Mouse (Mus musculus): ENCODE data around the gene Tmco4. TPM values are rescaled to one million over a fixed set of nuclear protein-coding genes. Genes with fewer than 3 reads are reported as not detected.

Gene Tmco4
- polyA plus RNA-seq, 1 experiment from 2014 or later: 1.5 TPM

- no peak for DNase-seq
- Histone ChIP-seq H3K4me3 (replicated peaks) (no peak overlapping the region), H3K9me3 (replicated peaks) (no peaks in the 10 kb centered on the region; the same call in 1 of the 2 replicates), H3K9ac (no peak overlapping the region), H3K36me3 (no peaks in the 10 kb centered on the region), H3K4me1 (replicated peaks) (no peaks in the 10 kb centered on the region), H3K27ac (no peak overlapping the region), H3K4me2 (no peak overlapping the region), H3K27me3 (peaks cover 25% of the 10 kb centered on the region; the same call in 1 of the 2 replicates)
- no peak for ATAC-seq (ENCODE audit: low read depth)
- 53% methylated on average over 5 of the region's 5 CpGs for WGBS (ENCODE audit: insufficient replicate concordance)
Observed at GRCm38 (mm10) chr4:139042611-139043010, 69.9 kb downstream of the Tmco4 start.

- H3K9me3 ChIP-seq (replicated peaks): no peaks in the 10 kb centered on the region; the same call in 1 of the 2 replicates
- H3K4me1 ChIP-seq (replicated peaks): no peaks in the 10 kb centered on the region
- H3K27ac ChIP-seq: no peak overlapping the region
- no peak overlapping the region for H3K9ac ChIP-seq
- ATAC-seq (ENCODE audit: low read depth) (no peak), DNase-seq (no peak)
- H3K27me3 ChIP-seq: peaks cover 24% of the 10 kb centered on the region; the same call in 1 of the 2 replicates
- no peak overlapping the region for H3K4me3 ChIP-seq (replicated peaks)
- 44% methylated on average over 2 of the region's 2 CpGs for WGBS (ENCODE audit: insufficient replicate concordance)
- no peak overlapping the region for H3K4me2 ChIP-seq
- no peaks in the 10 kb centered on the region for H3K36me3 ChIP-seq
Observed at GRCm38 (mm10) chr4:139043600-139043999, 70.9 kb downstream of the Tmco4 start.

- DNase-seq (no peak), ATAC-seq (ENCODE audit: low read depth) (no peak)
- Histone ChIP-seq H3K9ac (no peak overlapping the region), H3K27ac (no peak overlapping the region), H3K4me3 (replicated peaks) (no peak overlapping the region), H3K4me1 (replicated peaks) (no peaks in the 10 kb centered on the region), H3K27me3 (peaks cover 14% of the 10 kb centered on the region; the same call in 1 of the 2 replicates), H3K36me3 (no peaks in the 10 kb centered on the region), H3K4me2 (no peak overlapping the region), H3K9me3 (replicated peaks) (no peaks in the 10 kb centered on the region; the same call in 1 of the 2 replicates)
- WGBS (ENCODE audit: insufficient replicate concordance): 79% methylated on average over 5 of the region's 5 CpGs
Observed at GRCm38 (mm10) chr4:139044566-139044965, 71.9 kb downstream of the Tmco4 start.

- ATAC-seq (ENCODE audit: low read depth): no peak
- Histone ChIP-seq H3K36me3 (no peaks in the 10 kb centered on the region), H3K27ac (no peak overlapping the region), H3K9me3 (replicated peaks) (no peaks in the 10 kb centered on the region; the same call in 1 of the 2 replicates), H3K4me1 (replicated peaks) (no peaks in the 10 kb centered on the region), H3K4me3 (replicated peaks) (no peak overlapping the region), H3K4me2 (no peak overlapping the region), H3K9ac (no peak overlapping the region), H3K27me3 (no peaks in the 10 kb centered on the region)
- DNase-seq: no peak
- 76% methylated on average over 5 of the region's 5 CpGs for WGBS (ENCODE audit: insufficient replicate concordance)
Observed at GRCm38 (mm10) chr4:139046354-139046753, 73.7 kb downstream of the Tmco4 start.

GRCm38 (mm10) chr4:139048518-139048917 is 75.8 kb downstream of the Tmco4 start:
- Histone ChIP-seq H3K4me3 (replicated peaks) (no peak overlapping the region), H3K9ac (no peak overlapping the region), H3K36me3 (no peaks in the 10 kb centered on the region), H3K9me3 (replicated peaks) (no peaks in the 10 kb centered on the region; the same call in 1 of the 2 replicates), H3K4me2 (no peak overlapping the region), H3K27me3 (no peaks in the 10 kb centered on the region), H3K27ac (no peak overlapping the region), H3K4me1 (replicated peaks) (no peaks in the 10 kb centered on the region)
- WGBS (ENCODE audit: insufficient replicate concordance): 66% methylated on average over 6 of the region's 6 CpGs
- DNase-seq (no peak), ATAC-seq (ENCODE audit: low read depth) (no peak)

GRCm38 (mm10) chr4:139052796-139053195 is 80.1 kb downstream of the Tmco4 start:
- H3K27me3 ChIP-seq: no peaks in the 10 kb centered on the region
- no peak overlapping the region for H3K4me2 ChIP-seq
- no peaks in the 10 kb centered on the region for H3K4me1 ChIP-seq (replicated peaks)
- H3K9ac ChIP-seq: no peak overlapping the region
- DNase-seq (no peak), ATAC-seq (ENCODE audit: low read depth) (no peak)
- no peaks in the 10 kb centered on the region for H3K36me3 ChIP-seq
- H3K9me3 ChIP-seq (replicated peaks): no peaks in the 10 kb centered on the region
- 63% methylated on average over 7 of the region's 7 CpGs for WGBS (ENCODE audit: insufficient replicate concordance)
- no peak overlapping the region for H3K4me3 ChIP-seq (replicated peaks)
- H3K27ac ChIP-seq: no peak overlapping the region

- Histone ChIP-seq H3K9me3 (replicated peaks) (no peaks in the 10 kb centered on the region), H3K27ac (no peak overlapping the region), H3K27me3 (no peaks in the 10 kb centered on the region), H3K36me3 (no peaks in the 10 kb centered on the region), H3K9ac (no peak overlapping the region), H3K4me1 (replicated peaks) (no peaks in the 10 kb centered on the region), H3K4me3 (replicated peaks) (no peak overlapping the region), H3K4me2 (no peak overlapping the region)
- ATAC-seq (ENCODE audit: low read depth): no peak
- 66% methylated on average over 5 of the region's 5 CpGs for WGBS (ENCODE audit: insufficient replicate concordance)
- DNase-seq: no peak
Observed at GRCm38 (mm10) chr4:139053391-139053790, 80.7 kb downstream of the Tmco4 start.

- H3K27ac ChIP-seq: no peak overlapping the region
- H3K27me3 ChIP-seq: no peaks in the 10 kb centered on the region
- no peaks in the 10 kb centered on the region for H3K9me3 ChIP-seq (replicated peaks)
- no peak overlapping the region for H3K4me3 ChIP-seq (replicated peaks)
- 46% methylated on average over 9 of the region's 9 CpGs for WGBS (ENCODE audit: insufficient replicate concordance)
- H3K4me2 ChIP-seq: no peak overlapping the region
- no peak for DNase-seq
- no peak for ATAC-seq (ENCODE audit: low read depth)
- no peaks in the 10 kb centered on the region for H3K36me3 ChIP-seq
- no peak overlapping the region for H3K9ac ChIP-seq
- H3K4me1 ChIP-seq (replicated peaks): no peaks in the 10 kb centered on the region
Observed at GRCm38 (mm10) chr4:139054300-139054923, 81.7 kb downstream of the Tmco4 start.

GRCm38 (mm10) chr4:139055336-139055735 is 82.6 kb downstream of the Tmco4 start:
- H3K4me1 ChIP-seq (replicated peaks): no peaks in the 10 kb centered on the region
- no peak overlapping the region for H3K9ac ChIP-seq
- H3K4me2 ChIP-seq: no peak overlapping the region
- no peak for DNase-seq
- H3K36me3 ChIP-seq: no peaks in the 10 kb centered on the region
- WGBS (ENCODE audit: insufficient replicate concordance): 61% methylated on average over 4 of the region's 4 CpGs
- no peaks in the 10 kb centered on the region for H3K9me3 ChIP-seq (replicated peaks)
- no peak overlapping the region for H3K27ac ChIP-seq
- no peak for ATAC-seq (ENCODE audit: low read depth)
- no peak overlapping the region for H3K4me3 ChIP-seq (replicated peaks)
- no peaks in the 10 kb centered on the region for H3K27me3 ChIP-seq

- Histone ChIP-seq H3K4me1 (replicated peaks) (no peaks in the 10 kb centered on the region), H3K9me3 (replicated peaks) (no peaks in the 10 kb centered on the region), H3K4me3 (replicated peaks) (no peak overlapping the region), H3K36me3 (no peaks in the 10 kb centered on the region), H3K27ac (no peak overlapping the region), H3K4me2 (no peak overlapping the region), H3K9ac (no peak overlapping the region), H3K27me3 (no peaks in the 10 kb centered on the region)
- WGBS (ENCODE audit: insufficient replicate concordance): 44% methylated on average over 3 of the region's 3 CpGs
- ATAC-seq (ENCODE audit: low read depth): no peak
- DNase-seq: no peak
Observed at GRCm38 (mm10) chr4:139055744-139056143, 83.1 kb downstream of the Tmco4 start.

GRCm38 (mm10) chr4:139057291-139057690 is 84.6 kb downstream of the Tmco4 start:
- WGBS (ENCODE audit: insufficient replicate concordance): 63% methylated on average over 5 of the region's 5 CpGs
- H3K4me2 ChIP-seq: no peak overlapping the region
- no peak overlapping the region for H3K9ac ChIP-seq
- DNase-seq (no peak), ATAC-seq (ENCODE audit: low read depth) (no peak)
- H3K9me3 ChIP-seq (replicated peaks): no peaks in the 10 kb centered on the region
- no peak overlapping the region for H3K27ac ChIP-seq
- H3K4me3 ChIP-seq (replicated peaks): no peak overlapping the region
- H3K4me1 ChIP-seq (replicated peaks): no peaks in the 10 kb centered on the region
- H3K36me3 ChIP-seq: no peaks in the 10 kb centered on the region
- no peaks in the 10 kb centered on the region for H3K27me3 ChIP-seq

GRCm38 (mm10) chr4:139058029-139058428 is 85.3 kb downstream of the Tmco4 start:
- DNase-seq: no peak
- Histone ChIP-seq H3K36me3 (no peaks in the 10 kb centered on the region), H3K4me1 (replicated peaks) (no peaks in the 10 kb centered on the region), H3K27me3 (no peaks in the 10 kb centered on the region), H3K9me3 (replicated peaks) (no peaks in the 10 kb centered on the region), H3K4me2 (no peak overlapping the region), H3K9ac (no peak overlapping the region), H3K4me3 (replicated peaks) (no peak overlapping the region), H3K27ac (no peak overlapping the region)
- no peak for ATAC-seq (ENCODE audit: low read depth)
- 72% methylated on average over 5 of the region's 5 CpGs for WGBS (ENCODE audit: insufficient replicate concordance)
